Mouse (Mus musculus) layer of hippocampus, adult 8-10 months (tissue): ENCODE data around the gene Abr. TPM values are rescaled to one million over a fixed set of nuclear protein-coding genes. Genes with fewer than 3 reads are reported as not detected.

Experiments used
- DNase-seq, 2 experiments: peaks; one replicate each; pipeline ENCODE4 v3.0.0; 2022; ENCODE audit warnings: low spot score in 2 of 2
- total RNA-seq, 4 experiments: library from RNA; stranded (reverse); gene quantifications; 2 replicates each; pipeline ENCODE4 v1.2.4; 2022

The Abr gene
- total RNA-seq, 4 experiments from 2014 or later, result 464 to 480 (median 470) TPM

GRCm38 (mm10) chr11:76379921-76380544, 242.1 kb downstream of the Abr start:
- no peak for DNase-seq

GRCm38 (mm10) chr11:76376425-76376824, 245.7 kb downstream of the Abr start:
- no peak for DNase-seq

GRCm38 (mm10) chr11:76374491-76375185, 247.5 kb downstream of the Abr start:
- DNase-seq, result no peak

- no peak for DNase-seq
Observed at GRCm38 (mm10) chr11:76372534-76372933, 249.6 kb downstream of the Abr start.

GRCm38 (mm10) chr11:76372120-76372519, 250.0 kb downstream of the Abr start:
- DNase-seq, result no peak

GRCm38 (mm10) chr11:76370491-76370890, 251.6 kb downstream of the Abr start:
- no peak for DNase-seq

Other genes with a start within 250 kb of the Abr start
- 10 to 100 TPM in 3 of 4 experiments, 1 to 10 TPM in 1; 9.2 to 12.2 (median 10.6) TPM for gene Nxn, start 223.2 kb downstream of the Abr start, total RNA-seq
- gene Timm22, start 215.4 kb downstream of the Abr start, total RNA-seq, result 10 to 100 TPM; 24.5 to 33.1 (median 31.1) TPM
- 1 to 10 TPM; 3.3 to 4.8 (median 3.8) TPM for gene Bhlha9, start 50.2 kb upstream of the Abr start, total RNA-seq
- under 1 TPM; 0.39 to 0.57 (median 0.46) TPM for gene Trarg1, start 57.5 kb upstream of the Abr start, total RNA-seq
- 10 to 100 TPM; 44.1 to 69.8 (median 54.0) TPM for gene Gosr1, start 141.3 kb upstream of the Abr start, total RNA-seq
- 10 to 100 TPM; 62.5 to 68.6 (median 64.4) TPM for gene Cpd, start 224.7 kb upstream of the Abr start, total RNA-seq